Mouse (Mus musculus) liver, embryonic 14 days (tissue): ENCODE results near the gene Olfr733. TPM values are rescaled to one million over a fixed set of nuclear protein-coding genes. Genes with fewer than 3 reads are reported as not detected.

Source experiments
- polyA plus RNA-seq: library from polyadenylated mRNA; depleted of rRNA; stranded (reverse); fragments of >200 nt; gene quantifications from 2 replicates; pipeline ENCODE4 v1.2.3, GENCODE M21; 2012; rRNA removed

Gene Olfr733
- not detected in 2 replicates for polyA plus RNA-seq

DNA sequence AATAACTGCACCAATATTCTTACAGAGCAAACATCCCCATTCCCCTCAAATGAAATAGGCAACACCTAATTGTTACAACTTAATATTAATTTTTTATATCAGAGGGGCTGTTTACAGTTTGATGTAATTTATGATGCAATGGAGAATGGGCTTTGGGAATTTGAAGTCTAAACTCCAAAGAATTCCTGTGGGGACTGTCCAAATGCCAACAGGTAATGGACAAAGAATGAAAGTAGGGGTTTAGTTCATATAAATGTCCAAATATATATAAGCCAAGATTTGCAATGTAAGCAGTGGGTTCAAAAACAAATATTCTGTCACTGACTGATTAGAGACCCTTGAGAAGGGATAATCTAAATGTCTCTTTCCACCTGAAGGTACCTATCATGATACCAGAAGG lies at the start of gene Olfr733:
Olfr733 (minus strand) TSS at position 101 of the 400 bp plus-strand sequence.

DNA sequence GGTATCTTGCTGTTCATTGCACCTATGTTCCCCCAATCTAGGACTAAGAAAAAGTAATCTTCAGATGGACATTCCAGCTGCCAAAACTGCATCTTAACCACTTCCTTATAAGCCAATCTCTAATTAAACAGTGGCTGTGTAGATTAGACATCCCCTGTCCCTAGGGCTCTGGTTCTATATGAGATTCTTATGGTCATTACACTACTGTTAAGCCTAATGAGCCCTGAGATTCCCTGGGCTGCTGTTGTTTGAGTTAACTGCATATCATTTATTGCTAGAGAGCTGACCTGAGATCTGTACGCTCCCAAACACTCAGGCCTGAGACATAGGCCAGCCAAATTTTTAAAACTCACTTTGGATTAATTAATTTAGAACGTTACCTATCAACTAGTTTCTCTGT lies 47.5 kb upstream of the Olfr733 start, which contains the start of gene Olfr735:
Olfr735 (minus strand) TSS at position 77 of the 400 bp plus-strand sequence.

DNA sequence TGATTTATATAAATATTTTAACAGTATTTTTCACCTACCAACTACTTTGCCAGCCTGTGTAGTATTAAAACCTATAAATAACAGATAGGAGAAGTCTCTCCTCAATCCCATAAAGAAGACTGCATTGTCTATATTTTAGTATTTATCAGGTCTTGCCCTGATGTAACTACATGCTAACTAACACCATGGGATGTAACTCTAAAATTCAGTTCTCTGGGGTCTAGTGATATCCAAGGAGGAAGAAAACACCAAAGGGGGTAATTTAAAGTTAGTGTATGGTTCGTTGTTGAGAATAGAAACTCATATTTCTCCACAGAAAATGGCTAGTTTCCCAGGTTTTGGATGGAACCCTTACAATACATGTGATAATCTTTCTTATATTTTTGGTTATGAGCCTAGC lies 25.3 kb upstream of the Olfr733 start, which contains the start of gene Olfr734:
Olfr734 (minus strand) TSS at position 101 of the 400 bp plus-strand sequence.

GRCm38 (mm10) chr14:50284106-50284505 lies 17.2 kb downstream of the Olfr733 start, which contains the start of gene Olfr732:
Gene Olfr732, minus strand, starts transcription at chr14:50284206.

Other genes with a start within 250 kb of the Olfr733 start
- not detected in 2 replicates for gene Olfr726, start 210.6 kb downstream of the Olfr733 start, polyA plus RNA-seq
- not detected in 2 replicates for gene Olfr727, start 178.3 kb downstream of the Olfr733 start, polyA plus RNA-seq
- not detected in 2 replicates for gene Olfr728, start 158.8 kb downstream of the Olfr733 start, polyA plus RNA-seq
- gene Olfr729, start 148.6 kb downstream of the Olfr733 start, polyA plus RNA-seq, result not detected in 2 replicates
- not detected in 2 replicates for gene Olfr730, start 113.3 kb downstream of the Olfr733 start, polyA plus RNA-seq
- not detected in 2 replicates for gene Olfr731, start 59.7 kb downstream of the Olfr733 start, polyA plus RNA-seq
- not detected in 2 replicates for gene Olfr732, start 17.3 kb downstream of the Olfr733 start, polyA plus RNA-seq
- gene Olfr734, start 25.2 kb upstream of the Olfr733 start, polyA plus RNA-seq, result not detected in 2 replicates
- gene Olfr735, start 47.4 kb upstream of the Olfr733 start, polyA plus RNA-seq, result not detected in 2 replicates
- gene Tlr11, start 56.4 kb upstream of the Olfr733 start, polyA plus RNA-seq, result 0.05 and 0.07 TPM in 2 replicates
- not detected in 2 replicates for gene Olfr736, start 79.6 kb upstream of the Olfr733 start, polyA plus RNA-seq
- gene Olfr738, start 106.0 kb upstream of the Olfr733 start, polyA plus RNA-seq, result not detected in 2 replicates
- gene Olfr739, start 117.1 kb upstream of the Olfr733 start, polyA plus RNA-seq, result not detected in 2 replicates
- not detected in 2 replicates for gene Olfr740, start 144.0 kb upstream of the Olfr733 start, polyA plus RNA-seq
- gene Olfr741, start 171.2 kb upstream of the Olfr733 start, polyA plus RNA-seq, result not detected in 2 replicates
- not detected in 2 replicates for gene Olfr742, start 202.1 kb upstream of the Olfr733 start, polyA plus RNA-seq
- not detected in 2 replicates for gene Olfr743, start 220.3 kb upstream of the Olfr733 start, polyA plus RNA-seq